Mouse (Mus musculus) stomach, embryonic 16.5 days (tissue): ENCODE data around the gene 2010300C02Rik. TPM values are rescaled to one million over a fixed set of nuclear protein-coding genes. Genes with fewer than 3 reads are reported as not detected.
"Not testable (repeated sequence)": the region's sequence is repeated elsewhere in the genome, so short reads cannot be mapped to it uniquely, and the experiment has no call there.

ENCODE experiments used
- ATAC-seq: fragments of 200-750 bp; cut with Nextera tagmentation; 2 replicates; pipeline ENCODE4 v1.8.0; 2017; ENCODE audit warnings: moderate number of reproducible peaks, moderate TSS enrichment; ENCODE audit not compliant: insufficient read depth, low FRiP score
- H3K27ac ChIP-seq: fragments of 300-500 bp; sonication (generic); 2 replicates; pipeline ENCODE4 v1.5.1; 2014; ENCODE audit warnings: low read length
- H3K27me3 ChIP-seq: fragments of 300-500 bp; sonication (generic); 2 replicates; pipeline ENCODE4 v1.6.1; 2014; ENCODE audit warnings: low read length, control low read depth, mixed read lengths; ENCODE audit not compliant: control insufficient read depth, insufficient read depth
- H3K36me3 ChIP-seq: fragments of 300-500 bp; sonication (generic); 2 replicates; pipeline ENCODE4 v1.6.1; 2014; ENCODE audit warnings: low read length; ENCODE audit not compliant: control insufficient read depth, insufficient read depth
- H3K4me1 ChIP-seq: fragments of 300-500 bp; sonication (generic); 2 replicates; pipeline ENCODE4 v1.6.1; 2014; ENCODE audit warnings: low read length, control low read depth, mixed read lengths; ENCODE audit not compliant: control insufficient read depth, insufficient read depth
- H3K4me2 ChIP-seq: fragments of 300-500 bp; sonication (generic); 2 replicates; pipeline ENCODE4 v1.6.1; 2014; ENCODE audit warnings: low read depth, low read length, mixed read lengths
- H3K4me3 ChIP-seq: fragments of 300-500 bp; sonication (generic); replicated peaks from 2 replicates; pipeline ENCODE4 v1.5.1; 2014; ENCODE audit warnings: mild to moderate bottlenecking, low read length
- H3K9ac ChIP-seq: fragments of 300-500 bp; sonication (generic); 2 replicates; pipeline ENCODE4 v1.6.1; 2014; ENCODE audit warnings: low read length
- H3K9me3 ChIP-seq: fragments of 300-500 bp; sonication (generic); replicated peaks from 2 replicates; pipeline ENCODE4 v1.6.1; 2016; ENCODE audit warnings: low read length, control low read depth; ENCODE audit not compliant: control insufficient read depth
- WGBS: fragments of 180-500 bp; shearing (Covaris S2); extraction: QIAGEN DNeasy Blood & Tissue Kit; methylation state at CpG from one replicate; pipeline ENCODE4 v1.1.7; 2014; 5-methylcytosine and 5-hydroxymethylcytosine counted together
- polyA plus RNA-seq: library from polyadenylated mRNA; unstranded; fragments of >200 nt; fragmentation: Nextera tagmentation; extraction: Ambion mirVana; gene quantifications from 2 replicates; pipeline ENCODE4 v1.2.1, GENCODE M21; 2015

The 2010300C02Rik gene
- polyA plus RNA-seq, 1 experiment from 2014 or later: 10.3 TPM

- Histone ChIP-seq H3K9ac (no peak overlapping the region), H3K36me3 (no peaks in the 10 kb centered on the region), H3K27me3 (no peaks in the 10 kb centered on the region; the same call in 1 of the 2 replicates), H3K4me2 (peak overlapping the region; percentile 95; the same call in 1 of the 2 replicates), H3K4me3 (peak overlapping the region; percentile 66; the same call in 1 of the 2 replicates), H3K4me1 (peaks cover 7% of the 10 kb centered on the region; the same call in 1 of the 2 replicates), H3K9me3 (no peaks in the 10 kb centered on the region), H3K27ac (no peak overlapping the region)
- WGBS: 41% methylated on average over 7 of the region's 7 CpGs
- no peak for ATAC-seq
Measured at GRCm38 (mm10) chr1:37718516-37718915, 1.4 kb downstream of the 2010300C02Rik start.

GRCm38 (mm10) chr1:37717415-37718195 is 2.3 kb downstream of the 2010300C02Rik start:
- ATAC-seq: no peak
- no peaks in the 10 kb centered on the region; the same call in 1 of the 2 replicates for H3K27me3 ChIP-seq
- H3K36me3 ChIP-seq: no peaks in the 10 kb centered on the region
- H3K9me3 ChIP-seq: no peaks in the 10 kb centered on the region
- no peak overlapping the region for H3K27ac ChIP-seq
- H3K4me2 ChIP-seq: no peak overlapping the region
- H3K9ac ChIP-seq: no peak overlapping the region
- H3K4me3 ChIP-seq: no peak overlapping the region
- 76% methylated on average over 14 of the region's 14 CpGs for WGBS
- H3K4me1 ChIP-seq: peaks cover 7% of the 10 kb centered on the region; the same call in 1 of the 2 replicates

DNA sequence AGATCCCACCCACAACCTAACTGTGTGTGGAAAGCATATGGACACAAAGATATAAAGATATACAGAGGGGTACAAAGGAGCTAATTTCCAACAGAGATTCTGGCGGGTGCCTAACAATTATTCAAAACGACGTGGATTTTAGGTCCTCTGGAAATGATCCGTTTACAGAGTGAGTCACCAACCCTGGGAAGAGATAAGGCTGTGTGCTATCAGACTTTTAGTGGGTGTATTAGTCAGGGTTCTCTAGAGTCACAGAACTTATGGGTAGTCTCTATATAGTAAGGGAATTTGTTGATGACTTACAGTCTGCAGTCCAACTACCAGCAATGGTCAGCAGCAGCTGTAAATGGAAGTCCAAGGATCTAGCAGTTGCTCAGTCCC is 7.5 kb downstream of the 2010300C02Rik start:
- H3K4me1 ChIP-seq, H3K36me3 ChIP-seq, H3K4me2 ChIP-seq, H3K9me3 ChIP-seq, H3K27me3 ChIP-seq, H3K4me3 ChIP-seq, H3K9ac ChIP-seq: not testable (repeated sequence)
- WGBS: 44% methylated on average over 4 of the region's 4 CpGs
- H3K27ac ChIP-seq: peak overlapping the region; percentile 54
- ATAC-seq: peak; percentile 81; the same call in 1 of the 2 replicates

- H3K27me3 ChIP-seq: no peaks in the 10 kb centered on the region
- no peaks in the 10 kb centered on the region for H3K9me3 ChIP-seq
- WGBS: 80% methylated on average over 10 of the region's 10 CpGs
- H3K36me3 ChIP-seq: no peaks in the 10 kb centered on the region
- H3K27ac ChIP-seq: peak overlapping the region; percentile 54
- no peaks in the 10 kb centered on the region; the same call in 1 of the 2 replicates for H3K4me1 ChIP-seq
- no peak overlapping the region for H3K4me2 ChIP-seq
- H3K9ac ChIP-seq: no peak overlapping the region
- ATAC-seq: no peak
- no peak overlapping the region for H3K4me3 ChIP-seq
Measured at GRCm38 (mm10) chr1:37711596-37712356, 8.1 kb downstream of the 2010300C02Rik start.

DNA sequence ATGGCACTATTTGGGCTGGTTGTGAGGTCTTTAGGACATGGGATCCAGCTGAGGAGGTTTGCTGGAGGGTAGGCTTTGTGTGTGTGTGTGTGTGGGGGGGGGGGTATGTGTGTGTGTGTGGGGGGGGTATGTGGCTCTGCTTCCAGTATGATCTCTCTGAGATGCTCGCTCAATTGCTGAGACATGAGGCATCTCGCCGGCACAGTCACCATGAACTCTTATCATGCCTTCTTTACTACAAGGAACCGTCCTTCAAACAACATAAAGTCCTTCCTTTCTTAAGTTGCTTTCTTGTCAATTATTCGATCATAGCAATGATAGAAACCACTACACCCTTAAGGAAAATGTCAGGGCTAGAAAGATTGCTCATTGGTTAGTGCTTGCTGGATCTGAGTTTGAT is 8.8 kb downstream of the 2010300C02Rik start:
- no peaks in the 10 kb centered on the region for H3K27me3 ChIP-seq
- WGBS: 90% methylated on average over 5 of the region's 5 CpGs
- no peaks in the 10 kb centered on the region for H3K36me3 ChIP-seq
- H3K9ac ChIP-seq: no peak overlapping the region
- H3K4me2 ChIP-seq: no peak overlapping the region
- no peaks in the 10 kb centered on the region; the same call in 1 of the 2 replicates for H3K4me1 ChIP-seq
- H3K27ac ChIP-seq: no peak overlapping the region
- no peaks in the 10 kb centered on the region for H3K9me3 ChIP-seq
- ATAC-seq: no peak
- H3K4me3 ChIP-seq: no peak overlapping the region

DNA sequence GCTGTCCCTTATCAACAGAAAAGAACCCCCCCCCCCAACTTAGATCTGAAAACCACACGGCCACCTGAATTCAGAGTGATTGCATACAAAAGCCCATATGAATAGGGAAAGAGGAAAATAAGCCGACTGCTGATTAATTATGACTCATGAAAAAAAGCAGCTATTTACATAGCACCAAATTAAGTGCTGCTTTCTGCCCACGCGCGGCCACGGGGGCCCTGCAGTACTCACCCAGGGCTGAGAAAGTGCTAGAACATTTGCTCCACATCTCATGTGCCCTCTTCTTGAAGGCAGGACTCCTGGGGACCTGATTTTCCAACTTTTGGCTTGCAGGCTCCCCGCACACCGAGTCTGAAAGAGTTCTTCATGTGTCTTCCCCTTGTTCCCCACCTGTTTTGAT is 10.1 kb downstream of the 2010300C02Rik start:
- ATAC-seq: no peak
- no peaks in the 10 kb centered on the region; the same call in 1 of the 2 replicates for H3K4me1 ChIP-seq
- no peak overlapping the region for H3K9ac ChIP-seq
- H3K9me3 ChIP-seq: 0 out of 2 replicates have a peak, but pooled peaks cover 2% of the 10 kb centered on the region
- H3K4me3 ChIP-seq: no peak overlapping the region
- 64% methylated on average over 8 of the region's 8 CpGs for WGBS
- H3K4me2 ChIP-seq: no peak overlapping the region
- H3K27me3 ChIP-seq: no peaks in the 10 kb centered on the region
- H3K36me3 ChIP-seq: no peaks in the 10 kb centered on the region
- H3K27ac ChIP-seq: no peak overlapping the region

- H3K4me2 ChIP-seq: no peak overlapping the region
- no peaks in the 10 kb centered on the region for H3K36me3 ChIP-seq
- no peak overlapping the region for H3K9ac ChIP-seq
- no peaks in the 10 kb centered on the region; the same call in 1 of the 2 replicates for H3K4me1 ChIP-seq
- H3K9me3 ChIP-seq: 0 out of 2 replicates have a peak, but pooled peaks cover 2% of the 10 kb centered on the region
- no peak overlapping the region for H3K4me3 ChIP-seq
- no peak overlapping the region for H3K27ac ChIP-seq
- WGBS: 91% methylated on average over 6 of the region's 6 CpGs
- ATAC-seq: no peak
- no peaks in the 10 kb centered on the region for H3K27me3 ChIP-seq
Measured at GRCm38 (mm10) chr1:37708270-37708955, 11.5 kb downstream of the 2010300C02Rik start.

GRCm38 (mm10) chr1:37702326-37702725 is 17.6 kb downstream of the 2010300C02Rik start:
- peak; percentile 74; the same call in 1 of the 2 replicates for ATAC-seq
- no peaks in the 10 kb centered on the region; the same call in 1 of the 2 replicates for H3K4me1 ChIP-seq
- WGBS: 55% methylated on average over 4 of the region's 4 CpGs
- no peaks in the 10 kb centered on the region for H3K27me3 ChIP-seq
- H3K4me3 ChIP-seq: no peak overlapping the region
- H3K9me3 ChIP-seq: 0 out of 2 replicates have a peak, but pooled peaks cover 2% of the 10 kb centered on the region
- no peak overlapping the region for H3K4me2 ChIP-seq
- peak overlapping the region; percentile 12; the same call in 1 of the 2 replicates for H3K27ac ChIP-seq
- no peak overlapping the region for H3K9ac ChIP-seq
- no peaks in the 10 kb centered on the region for H3K36me3 ChIP-seq
